Mouse (Mus musculus) CH12.LX (cell line): ENCODE data around the gene Hoxc8. TPM values are rescaled to one million over a fixed set of nuclear protein-coding genes. Genes with fewer than 3 reads are reported as not detected.

Experiments used
- DNase-seq: peaks from one replicate; pipeline ENCODE4 v3.0.0-alpha.2; 2013; ENCODE audit errors: extremely low read depth
- H3K27ac ChIP-seq: 2 replicates; pipeline ENCODE4 v1.5.1; 2012; ENCODE audit warnings: low read depth, mild to moderate bottlenecking, control low read depth, moderate library complexity; ENCODE audit not compliant: insufficient read depth
- H3K27me3 ChIP-seq: replicated peaks from 2 replicates; pipeline ENCODE3; 2012; ENCODE audit warnings: inconsistent platforms
- H3K36me3 ChIP-seq, 2 experiments: replicated peaks in 1 of 2; 2 replicates each; pipeline versions ENCODE3 to v1.6.1; 2012; ENCODE audit warnings: inconsistent platforms in 1 of 2, low read length in 1 of 2, mild to moderate bottlenecking in 1 of 2, mixed read lengths in 1 of 2, moderate library complexity in 1 of 2; ENCODE audit not compliant: control insufficient read depth in 1 of 2, insufficient read depth in 1 of 2
- H3K4me1 ChIP-seq, 2 experiments: 2 replicates each; pipeline ENCODE4 v1.6.1; 2012; ENCODE audit warnings: inconsistent platforms in 1 of 2, moderate library complexity in 1 of 2; ENCODE audit not compliant: insufficient read depth in 2 of 2, control insufficient read depth in 1 of 2
- H3K4me2 ChIP-seq: 2 replicates; pipeline ENCODE4 v1.6.1; 2012; ENCODE audit warnings: low read depth, mild to moderate bottlenecking, control low read depth; ENCODE audit not compliant: poor library complexity, insufficient read depth, severe bottlenecking
- H3K4me3 ChIP-seq, 3 experiments: fragments of 150-350 bp in 1 of 3; sonication (generic) in 1 of 3; replicated peaks in 1 of 3; 2 replicates each; pipeline versions ENCODE3 to v1.5.1; 2011 to 2012; ENCODE audit warnings: low read depth in 2 of 3, low read length in 2 of 3, mild to moderate bottlenecking in 2 of 3, moderate library complexity in 2 of 3, control low read depth in 1 of 3, improper control_type of control experiment in 1 of 3, inconsistent platforms in 1 of 3, mixed read lengths in 1 of 3; ENCODE audit not compliant: poor library complexity in 1 of 3
- H3K79me2 ChIP-seq: replicated peaks from 2 replicates; pipeline ENCODE4 v1.6.1; 2012; ENCODE audit warnings: mild to moderate bottlenecking, moderate library complexity; ENCODE audit not compliant: control insufficient read depth, poor library complexity, insufficient read depth, severe bottlenecking; ENCODE audit errors: extremely low read depth
- H3K9ac ChIP-seq: 2 replicates; pipeline ENCODE4 v1.6.1; 2012; ENCODE audit warnings: low read depth, mild to moderate bottlenecking, control low read depth, moderate library complexity; ENCODE audit not compliant: insufficient read depth
- H3K9me3 ChIP-seq: replicated peaks from 2 replicates; pipeline ENCODE3; 2012; ENCODE audit warnings: low read length, inconsistent platforms, mixed read lengths
- BHLHE40 ChIP-seq: IDR thresholded peaks from 2 replicates; pipeline ENCODE4 v1.6.1; 2011; ENCODE audit warnings: mild to moderate bottlenecking, low read depth, low read length, improper control_type of control experiment
- CHD1 ChIP-seq: IDR thresholded peaks from 2 replicates; pipeline ENCODE4 v1.6.1; 2012; ENCODE audit warnings: low read depth, low read length, improper control_type of control experiment, inconsistent platforms
- CHD2 ChIP-seq: IDR thresholded peaks from 2 replicates; pipeline ENCODE4 v1.6.1; 2011; ENCODE audit warnings: low read length, improper control_type of control experiment
- CTCF ChIP-seq, 2 experiments: IDR thresholded peaks in 1 of 2; conservative IDR thresholded peaks in 1 of 2; 2 replicates each; pipeline ENCODE4 v1.5.1; 2011 to 2012; ENCODE audit warnings: low read depth in 2 of 2, low read length in 2 of 2, improper control_type of control experiment in 1 of 2, inconsistent platforms in 1 of 2, mild to moderate bottlenecking in 1 of 2, moderate library complexity in 1 of 2
- E2F4 ChIP-seq: IDR thresholded peaks from 2 replicates; pipeline ENCODE4 v1.6.1; 2011; ENCODE audit warnings: low read depth, low read length, improper control_type of control experiment; ENCODE audit not compliant: insufficient replicate concordance
- ETS1 ChIP-seq: conservative IDR thresholded peaks from 2 replicates; pipeline ENCODE4 v1.6.1; 2012; ENCODE audit warnings: low read depth, mild to moderate bottlenecking, inconsistent platforms, low read length, improper control_type of control experiment, moderate library complexity
- JUN ChIP-seq: IDR thresholded peaks from 2 replicates; pipeline ENCODE4 v1.6.1; 2011; ENCODE audit warnings: low read depth, mild to moderate bottlenecking, low read length, improper control_type of control experiment, moderate library complexity; ENCODE audit not compliant: insufficient read depth
- JUND ChIP-seq: conservative IDR thresholded peaks from 2 replicates; pipeline ENCODE4 v1.6.1; 2011; ENCODE audit warnings: low read depth, low read length, improper control_type of control experiment
- MAFK ChIP-seq: IDR thresholded peaks from 2 replicates; pipeline ENCODE4 v1.6.1; 2011; ENCODE audit warnings: low read length, improper control_type of control experiment; ENCODE audit not compliant: insufficient replicate concordance
- MAX ChIP-seq: IDR thresholded peaks from 2 replicates; pipeline ENCODE4 v1.6.1; 2011; ENCODE audit warnings: low read length, improper control_type of control experiment
- MEF2A ChIP-seq: IDR thresholded peaks from 2 replicates; pipeline ENCODE4 v1.6.1; 2014; ENCODE audit warnings: low read depth, mild to moderate bottlenecking, inconsistent platforms, low read length, improper control_type of control experiment, borderline replicate concordance
- MXI1 ChIP-seq: IDR thresholded peaks from 2 replicates; pipeline ENCODE4 v1.6.1; 2011; ENCODE audit warnings: mild to moderate bottlenecking, low read depth, low read length, improper control_type of control experiment
- NELFE ChIP-seq: IDR thresholded peaks from 2 replicates; pipeline ENCODE4 v1.6.1; 2011; ENCODE audit warnings: low read depth, low read length, improper control_type of control experiment
- NRF1 ChIP-seq: IDR thresholded peaks from 2 replicates; pipeline ENCODE4 v1.6.1; 2014; ENCODE audit warnings: low read depth, mild to moderate bottlenecking, inconsistent platforms, low read length, improper control_type of control experiment, moderate library complexity
- POLR2A ChIP-seq: IDR thresholded peaks from 2 replicates; pipeline ENCODE4 v1.6.1; 2011; ENCODE audit warnings: low read depth, mild to moderate bottlenecking, improper control_type of control experiment, low read length
- RAD21 ChIP-seq: IDR thresholded peaks from 2 replicates; pipeline ENCODE4 v1.6.1; 2011; ENCODE audit warnings: low read depth, mild to moderate bottlenecking, low read length, improper control_type of control experiment, moderate library complexity
- RCOR1 ChIP-seq: conservative IDR thresholded peaks from 2 replicates; pipeline ENCODE4 v1.6.1; 2012; ENCODE audit warnings: low read depth, mild to moderate bottlenecking, inconsistent platforms, low read length, improper control_type of control experiment
- SIN3A ChIP-seq: IDR thresholded peaks from 2 replicates; pipeline ENCODE4 v1.6.1; 2012; ENCODE audit warnings: low read length, improper control_type of control experiment, inconsistent platforms
- SMC3 ChIP-seq: IDR thresholded peaks from 2 replicates; pipeline ENCODE4 v1.6.1; 2011; ENCODE audit warnings: low read depth, low read length, improper control_type of control experiment
- TCF12 ChIP-seq: IDR thresholded peaks from 2 replicates; pipeline ENCODE4 v1.6.1; 2014; ENCODE audit warnings: low read depth, mild to moderate bottlenecking, inconsistent platforms, low read length, improper control_type of control experiment
- UBTF ChIP-seq: IDR thresholded peaks from 2 replicates; pipeline ENCODE4 v1.6.1; 2012; ENCODE audit warnings: low read depth, mild to moderate bottlenecking, inconsistent platforms, low read length, improper control_type of control experiment, moderate library complexity
- USF1 ChIP-seq: IDR thresholded peaks from 2 replicates; pipeline ENCODE4 v1.6.1; 2014; ENCODE audit warnings: low read depth, mild to moderate bottlenecking, inconsistent platforms, low read length, improper control_type of control experiment
- ZC3H11A ChIP-seq: IDR thresholded peaks from 2 replicates; pipeline ENCODE4 v1.6.1; 2012; ENCODE audit warnings: low read depth, mild to moderate bottlenecking, inconsistent platforms, low read length, improper control_type of control experiment
- ZKSCAN1 ChIP-seq: IDR thresholded peaks from 2 replicates; pipeline ENCODE4 v1.6.1; 2012; ENCODE audit warnings: low read depth, inconsistent platforms, low read length, improper control_type of control experiment, borderline replicate concordance
- ZMIZ1 ChIP-seq: IDR thresholded peaks from 2 replicates; pipeline ENCODE4 v1.6.1; 2012; ENCODE audit warnings: low read depth, mild to moderate bottlenecking, inconsistent platforms, low read length, improper control_type of control experiment
- ZNF384 ChIP-seq: IDR thresholded peaks from 2 replicates; pipeline ENCODE4 v1.6.1; 2012; ENCODE audit warnings: low read depth, low read length, improper control_type of control experiment, inconsistent platforms
- dilution Hi-C: fragments of 300-500 bp; cut with MboI; formaldehyde crosslinking; loops from 2 replicates; pipeline ENCODE4 v1.14.3; 2020; ENCODE audit warnings: low sequenced_read_pairs; ENCODE audit not compliant: extremely low pct_unique_long_range_greater_than_20kb, extremely low pct_ligation_motif_present
- in situ Hi-C: fragments of 300-500 bp; cut with MboI; formaldehyde crosslinking; loops from 3 replicates; pipeline ENCODE4 v1.14.3; 2019; ENCODE audit warnings: low sequenced_read_pairs, low pct_ligation_motif_present, low pct_unique_long_range_greater_than_20kb, mixed read lengths
- polyA plus RNA-seq: library from polyadenylated mRNA; unstranded; fragments of >175 nt; gene quantifications from 2 replicates; pipeline ENCODE4 v1.2.1, GENCODE M21; 2012; ENCODE audit warnings: low read depth; ENCODE audit not compliant: insufficient read length
- total RNA-seq, 2 experiments: library from RNA; depleted of rRNA; stranded (reverse); fragments of 300-350 nt in 1 of 2; fragments of >200 nt in 1 of 2; gene quantifications; 2 replicates each; pipeline ENCODE4 v1.2.3; 2012 to 2014

The Hoxc8 gene
- total and polyA plus RNA-seq, 3 experiments: not detected

DNA sequence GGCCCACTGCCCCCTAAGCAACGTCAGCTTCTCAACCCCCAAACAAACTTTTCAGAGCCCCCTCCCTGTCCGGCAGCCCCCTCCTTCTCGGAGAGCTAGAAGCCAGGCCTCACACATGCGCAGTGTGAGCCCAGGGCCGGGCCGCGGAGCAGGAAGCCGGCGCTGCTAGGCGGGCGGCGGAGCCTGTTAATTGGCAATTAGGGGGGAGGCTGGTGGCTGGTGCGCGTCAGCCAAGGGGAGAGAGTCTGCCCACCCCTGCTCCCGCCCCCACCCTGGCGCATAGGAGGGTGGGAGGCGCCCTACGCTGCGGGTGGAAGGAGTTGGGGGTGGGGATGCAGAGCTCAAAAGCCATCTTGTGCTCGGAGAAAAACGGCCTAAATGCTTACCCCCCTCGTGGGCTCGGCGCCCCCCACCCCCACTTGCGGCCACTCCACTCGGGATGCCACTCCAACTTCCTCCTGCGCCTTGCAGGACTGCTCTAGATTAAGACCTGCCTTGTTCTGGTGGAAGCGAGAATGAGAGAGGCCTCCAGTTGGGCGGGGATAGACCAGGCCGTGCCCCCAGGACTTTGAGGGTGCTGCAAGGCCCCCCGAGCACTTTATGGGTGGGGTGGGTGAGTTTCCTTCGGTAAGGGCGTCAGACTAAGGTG, 8.9 kb downstream of the Hoxc8 start (continued):
- TF ChIP-seq NRF1: peak; percentile 97
- TF ChIP-seq MEF2A: peak; percentile 22
- TF ChIP-seq ETS1: no peak
- TF ChIP-seq E2F4: no peak
- no peak for TF ChIP-seq CTCF (conservative IDR thresholded peaks at IDR 0.05 in 1 of 2, IDR thresholded peaks at IDR 0.05 in 1 of 2; ENCODE audit: low read depth in 2 of 2, low read length in 2 of 2)
- no peak for TF ChIP-seq ZKSCAN1
- TF ChIP-seq SMC3: no peak
- no peak for TF ChIP-seq JUN
- TF ChIP-seq UBTF: no peak
- no peak for TF ChIP-seq JUND
- TF ChIP-seq ZC3H11A: no peak
- peak; percentile 38; the same call in 1 of the 2 replicates for TF ChIP-seq ZMIZ1
- TF ChIP-seq TCF12: 0 out of 2 replicates have a peak, but pooled peaks have one; percentile 54
- TF ChIP-seq SIN3A: peak; percentile 32; the same call in 1 of the 2 replicates
- no peak for TF ChIP-seq MAFK
- no peak for TF ChIP-seq RAD21
- TF ChIP-seq RCOR1: no peak
- TF ChIP-seq POLR2A: peak; percentile 84
- peak; percentile 83 for TF ChIP-seq CHD2
- peak; percentile 12; the same call in 1 of the 2 replicates for TF ChIP-seq MAX
- TF ChIP-seq USF1: no peak
- TF ChIP-seq, all 38 proteins: peak for 16

DNA sequence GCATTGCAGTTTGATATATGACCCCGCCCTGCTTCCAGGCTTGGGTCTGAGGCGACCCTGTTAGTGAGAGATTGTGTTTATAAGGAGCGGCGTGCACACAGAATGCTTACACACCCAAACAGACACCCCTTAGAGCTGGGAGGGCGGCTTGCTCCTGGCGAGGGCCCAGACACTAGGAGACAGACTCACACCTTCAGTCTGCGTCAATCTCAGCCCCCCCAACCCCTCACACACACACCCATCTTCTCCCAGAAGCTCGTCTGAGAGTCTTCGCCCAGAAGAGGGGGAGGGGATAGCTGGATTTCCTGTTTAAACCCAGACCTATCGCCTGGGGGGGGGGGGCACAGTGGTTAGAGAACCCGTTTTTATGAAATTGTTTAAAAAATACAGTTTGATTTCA, 9.5 kb downstream of the Hoxc8 start:
- dilution Hi-C loops: loop anchor here (10.0 kb wide), 1 partner anchor 175 kb away; no protein-coding TSS in a partner anchor
- peak overlapping the region in 2 of 3 experiments; percentile 50 to 66 for H3K4me3 ChIP-seq
- no peaks in the 10 kb centered on the region for H3K79me2 ChIP-seq
- H3K9me3 ChIP-seq: no peaks in the 10 kb centered on the region
- peak overlapping the region; percentile 65 for H3K4me2 ChIP-seq
- TF ChIP-seq CHD1: 0 out of 2 replicates have a peak, but pooled peaks have one; percentile 5
- TF ChIP-seq JUND: no peak
- TF ChIP-seq UBTF: no peak
- TF ChIP-seq SIN3A: no peak
- TF ChIP-seq ETS1: no peak
- TF ChIP-seq CHD2: peak; percentile 43; the same call in 1 of the 2 replicates
- TF ChIP-seq BHLHE40: no peak
- TF ChIP-seq POLR2A: no peak
- TF ChIP-seq ZNF384: no peak
- no peak for TF ChIP-seq NELFE
- no peak for TF ChIP-seq MXI1
- peaks cover 7% of the 10 kb centered on the region for H3K27me3 ChIP-seq
- H3K27ac ChIP-seq: peak overlapping the region; percentile 64
- DNase-seq: peak; percentile 65
- peak overlapping the region; percentile 84 for H3K9ac ChIP-seq
- H3K4me1 ChIP-seq: peaks cover 14 to 65% of the 10 kb centered on the region in 2 experiments
- H3K36me3 ChIP-seq: no peaks in the 10 kb centered on the region
- in situ Hi-C loops: no loop called here
